Mouse (Mus musculus): ENCODE measurements around the gene Aurkb.
"Not testable (repeated sequence)": the region's sequence is repeated elsewhere in the genome, so short reads cannot be mapped to it uniquely, and the experiment has no call there.

GRCm38 (mm10) chr11:69093856-69094255 lies 48.4 kb downstream of the Aurkb start:
- TF ChIP-seq CTCF (IDR thresholded peaks at IDR 0.05): peak; percentile 19; the same call in 1 of the 2 replicates
- not testable (repeated sequence) for TF ChIP-seq POLR2A, EP300 (IDR thresholded peaks at IDR 0.05; ENCODE audit: insufficient read depth, low read depth, low read length)

Data from heart, adult 2 months (tissue).